Comparison of ENCODE assay signal across 16 mouse cellular contexts in genomic region chr15:86159719-86160118, GRCm38 (mm10). TPM values are rescaled to one million over a fixed set of nuclear protein-coding genes. Genes with fewer than 3 reads are reported as not detected.
A peak's percentile ranks its signal among the peaks of the same experiment; 100 is the strongest.
DNase-seq lines count a peak whose midpoint lies in the region; ATAC-seq and TF ChIP-seq lines count a peak whose summit lies in the region.
"Had no signal": no experiment of that assay in that cellular context is flagged by ENCODE, and none has a peak within 500 bp of the region (broad histone marks: within the 10 kb centered on the region; RNA-seq: fewer than 3 reads in every experiment).

No protein-coding gene starts in this region.

- no peak overlapping the region for H3K9ac ChIP-seq in heart, postnatal 0 days (replicated peaks; ENCODE audit: low read depth, low read length)
- no peak overlapping the region for H3K9ac ChIP-seq in MEL (ENCODE audit: control insufficient read depth, low read depth, low read length, poor library complexity, severe bottlenecking)
- H3K9ac ChIP-seq: embryonic facial prominence, embryonic 12.5 days; forebrain, embryonic 12.5 days; limb, embryonic 12.5 days had no signal

- peaks cover 64% of the 10 kb centered on the region for H3K36me3 ChIP-seq in heart, postnatal 0 days (replicated peaks; ENCODE audit: control insufficient read depth, insufficient read depth, low read length)
- peaks cover 22% of the 10 kb centered on the region for H3K36me3 ChIP-seq in heart, embryonic 10.5 days
- peaks cover 0 to 13% of the 10 kb centered on the region in 2 experiments; a peak in 2 of 4 replicates for H3K36me3 ChIP-seq in MEL (ENCODE audit: control insufficient read depth in 1 of 2, insufficient read depth in 2 of 2, low read length in 2 of 2)

- DNase-seq in heart, postnatal 0 days (ENCODE audit: low spot score), result no peak
- no peak for DNase-seq in heart, embryonic 10.5 days (ENCODE audit: low spot score)
- no peak for DNase-seq in lung, adult 2 months
- no peak for DNase-seq in lung, postnatal 10 days
- DNase-seq in MEL (ENCODE audit: low read depth, low spot score) (no peak), adipocyte (ENCODE audit: low spot score) (no peak)
- DNase-seq in ovary, postnatal 36 days (ENCODE audit: low spot score), result no peak
- DNase-seq: cerebellum, adult 8-10 months; gastrocnemius, postnatal 14 days; heart, postnatal 14 days; kidney, adult 11 months had no signal

- no peaks in the 10 kb centered on the region for H3K4me1 ChIP-seq in heart, postnatal 0 days (ENCODE audit: control insufficient read depth, insufficient read depth)
- peaks cover 10% of the 10 kb centered on the region; the same call in 1 of the 2 replicates for H3K4me1 ChIP-seq in heart, embryonic 10.5 days
- H3K4me1 ChIP-seq in lung, adult 2 months (ENCODE audit: control insufficient read depth, insufficient read depth, low read length), result no peaks in the 10 kb centered on the region
- H3K4me1 ChIP-seq in MEL (ENCODE audit: control insufficient read depth in 1 of 2, insufficient read depth in 2 of 2, low read length in 2 of 2), result peaks cover 3 to 14% of the 10 kb centered on the region in 2 experiments
- H3K4me1 ChIP-seq: embryonic facial prominence, embryonic 12.5 days; forebrain, embryonic 12.5 days had no signal

- no peak overlapping the region for H3K27ac ChIP-seq in heart, postnatal 0 days (ENCODE audit: low read depth)
- H3K27ac ChIP-seq in heart, embryonic 10.5 days, result no peak overlapping the region
- H3K27ac ChIP-seq in MEL (ENCODE audit: control insufficient read depth, low read depth, low read length), result no peak overlapping the region
- H3K27ac ChIP-seq: embryonic facial prominence, embryonic 12.5 days; forebrain, embryonic 12.5 days; limb, embryonic 12.5 days had no signal

- TF ChIP-seq POLR2A in lung, adult 2 months (IDR thresholded peaks at IDR 0.05; ENCODE audit: borderline replicate concordance, extremely low read depth, low read depth, low read length), result no peak
- TF ChIP-seq POLR2A in MEL (IDR thresholded peaks at IDR 0.05; ENCODE audit: control insufficient read depth in 1 of 2, insufficient read depth in 1 of 2, low read depth in 1 of 2, low read length in 2 of 2, poor library complexity in 1 of 2), result no peak

- no peaks in the 10 kb centered on the region for H3K27me3 ChIP-seq in heart, postnatal 0 days (ENCODE audit: control insufficient read depth, insufficient read depth, low read length)
- H3K27me3 ChIP-seq in heart, embryonic 10.5 days (ENCODE audit: insufficient read depth, poor library complexity, severe bottlenecking), result no peaks in the 10 kb centered on the region
- H3K27me3 ChIP-seq in MEL (ENCODE audit: control insufficient read depth in 1 of 2, insufficient read depth in 2 of 2, low read length in 2 of 2), result no peaks in the 10 kb centered on the region
- H3K27me3 ChIP-seq: embryonic facial prominence, embryonic 12.5 days; forebrain, embryonic 12.5 days; limb, embryonic 12.5 days had no signal

- no peaks in the 10 kb centered on the region for H3K9me3 ChIP-seq in heart, postnatal 0 days (replicated peaks; ENCODE audit: control insufficient read depth, low read length)
- H3K9me3 ChIP-seq in heart, embryonic 10.5 days, result no peaks in the 10 kb centered on the region
- H3K9me3 ChIP-seq in MEL (replicated peaks; ENCODE audit: insufficient read depth, low read length), result no peaks in the 10 kb centered on the region
- H3K9me3 ChIP-seq: embryonic facial prominence, embryonic 12.5 days; forebrain, embryonic 12.5 days had no signal

- TF ChIP-seq CTCF in heart, postnatal 0 days (IDR thresholded peaks at IDR 0.05; ENCODE audit: low read depth), result peak; percentile 52
- peak; percentile 39; the same call in 1 of the 2 replicates for TF ChIP-seq CTCF in lung, adult 2 months (IDR thresholded peaks at IDR 0.05; ENCODE audit: insufficient read depth, low read length)
- peak in 2 of 3 experiments; percentile 1 to 5; a peak in 1 of 6 replicates for TF ChIP-seq CTCF in MEL (IDR thresholded peaks at IDR 0.05 in 2 of 3, conservative IDR thresholded peaks at IDR 0.05 in 1 of 3; ENCODE audit: control insufficient read depth in 1 of 3, insufficient read depth in 1 of 3, low read depth in 2 of 3, low read length in 3 of 3, poor library complexity in 1 of 3, severe bottlenecking in 1 of 3)

- ATAC-seq in heart, postnatal 0 days (ENCODE audit: insufficient read depth, low read depth), result 0 out of 2 replicates have a peak, but pooled peaks have one; percentile 58
- peak; percentile 14; the same call in 1 of the 2 replicates for ATAC-seq in megakaryocyte-erythroid progenitor cell, adult 5-6 weeks (replicated peaks; ENCODE audit: low FRiP score, low TSS enrichment, poor library complexity, severe bottlenecking)

- no peaks in the 10 kb centered on the region for H3K79me2 ChIP-seq in MEL (ENCODE audit: control insufficient read depth, insufficient read depth, low read length, poor library complexity)

- whole genome bisulfite sequencing in heart, postnatal 0 days, result 84% methylated on average over 5 of the region's 5 CpGs
- 88% methylated on average over 5 of the region's 5 CpGs for WGBS in heart, embryonic 10.5 days
- WGBS in lung, adult 2 months, result 91% methylated on average over 5 of the region's 5 CpGs

- H3K4me2 ChIP-seq in heart, postnatal 0 days (ENCODE audit: low read depth, low read length), result no peak overlapping the region
- H3K4me2 ChIP-seq: embryonic facial prominence, embryonic 12.5 days; forebrain, embryonic 12.5 days; limb, embryonic 12.5 days had no signal

- no peak overlapping the region for H3K4me3 ChIP-seq in heart, postnatal 0 days (ENCODE audit: low read depth, low read length)
- no peak overlapping the region for H3K4me3 ChIP-seq in heart, embryonic 10.5 days
- H3K4me3 ChIP-seq in lung, adult 2 months (replicated peaks; ENCODE audit: extremely low read depth, low read depth, low read length), result no peak overlapping the region
- no peak overlapping the region for H3K4me3 ChIP-seq in MEL (ENCODE audit: control insufficient read depth in 1 of 2, insufficient read depth in 1 of 2, low read depth in 2 of 2, low read length in 2 of 2)
- H3K4me3 ChIP-seq: embryonic facial prominence, embryonic 12.5 days; forebrain, embryonic 12.5 days; limb, embryonic 12.5 days; myocyte had no signal

- TF ChIP-seq RAD21 in MEL (IDR thresholded peaks at IDR 0.05; ENCODE audit: low read depth, low read length), result no peak

- no peak for TF ChIP-seq EP300 in heart, postnatal 0 days (IDR thresholded peaks at IDR 0.05; ENCODE audit: low read depth)
- TF ChIP-seq EP300 in MEL (IDR thresholded peaks at IDR 0.05; ENCODE audit: low read depth in 1 of 2, low read length in 2 of 2), result no peak

TF ChIP-seq in MEL, 35 proteins besides CTCF, POLR2A, EP300 and RAD21:
- TF ChIP-seq SMC3 (IDR thresholded peaks at IDR 0.05; ENCODE audit: low read depth, low read length), result 0 out of 2 replicates have a peak, but pooled peaks have one; percentile 3
- TF ChIP-seq HCFC1 (IDR thresholded peaks at IDR 0.05; ENCODE audit: low read depth, low read length), result no peak

RNA-seq across cellular contexts. Expression of gene Cerk, which starts 26.2 kb away (rescaled TPM):
- 25.3 and 28.2 TPM in 2 replicates for total RNA-seq in heart, postnatal 0 days (2014; rRNA removed; ENCODE audit: low replicate concordance)
- polyA plus RNA-seq in heart, postnatal 0 days (2015; fragmentation: Nextera tagmentation; extraction: Ambion mirVana), result 12.1 and 14.5 TPM in 2 replicates
- 8.3 and 10.3 TPM in 2 replicates for polyA plus RNA-seq in heart, embryonic 10.5 days (2016; fragmentation: Nextera tagmentation; extraction: Ambion mirVana)
- 38.2 and 40.8 TPM in 2 replicates for polyA plus RNA-seq in lung, adult 2 months (2012; rRNA removed)
- total RNA-seq in MEL (2012; rRNA removed), result 3.8 and 4.1 TPM in 2 replicates
- 1 to 10 TPM in 1 of 2 experiments, not detected in 1; 9.5 TPM for polyA plus RNA-seq in MEL (2012; ENCODE audit: insufficient read depth in 1 of 2, insufficient read length in 2 of 2, low read depth in 1 of 2, low replicate concordance in 2 of 2, missing spikeins in 1 of 2)
- total RNA-seq in megakaryocyte-erythroid progenitor cell, adult 5-6 weeks (2014; fragmentation: Nextera tagmentation), result 5.6 and 7.1 TPM in 2 replicates
- 3.5 and 6.1 TPM in 2 replicates for total RNA-seq in megakaryocyte-erythroid progenitor cell, adult 5-6 weeks (2017)

RNA-seq across cellular contexts. Expression of gene Tbc1d22a, which starts 54.5 kb away (rescaled TPM):
- total RNA-seq in heart, postnatal 0 days (2014; rRNA removed; ENCODE audit: low replicate concordance), result 26.6 and 31.4 TPM in 2 replicates
- polyA plus RNA-seq in heart, postnatal 0 days (2015; fragmentation: Nextera tagmentation; extraction: Ambion mirVana), result 9.7 and 10.0 TPM in 2 replicates
- 9.5 and 11.6 TPM in 2 replicates for polyA plus RNA-seq in heart, embryonic 10.5 days (2016; fragmentation: Nextera tagmentation; extraction: Ambion mirVana)
- 31.9 and 34.7 TPM in 2 replicates for polyA plus RNA-seq in lung, adult 2 months (2012; rRNA removed)
- total RNA-seq in MEL (2012; rRNA removed), result 15.1 and 15.9 TPM in 2 replicates
- polyA plus RNA-seq in MEL (2012; ENCODE audit: insufficient read depth in 1 of 2, insufficient read length in 2 of 2, low read depth in 1 of 2, low replicate concordance in 2 of 2, missing spikeins in 1 of 2), result 10 to 100 TPM in 1 of 2 experiments, not detected in 1; 21.1 TPM
- total RNA-seq in megakaryocyte-erythroid progenitor cell, adult 5-6 weeks (2014; fragmentation: Nextera tagmentation), result 13.0 and 13.7 TPM in 2 replicates
- total RNA-seq in megakaryocyte-erythroid progenitor cell, adult 5-6 weeks (2017), result 12.5 and 13.5 TPM in 2 replicates
